Mouse (Mus musculus) intestine, postnatal 0 days (tissue): ENCODE results near the gene Pknox2. TPM values are rescaled to one million over a fixed set of nuclear protein-coding genes. Genes with fewer than 3 reads are reported as not detected.

Experiments used
- ATAC-seq: fragments of 200-750 bp; cut with Nextera tagmentation; 2 replicates; pipeline ENCODE4 v1.8.0; 2017; ENCODE audit warnings: mild to moderate bottlenecking, moderate TSS enrichment, moderate library complexity
- H3K27ac ChIP-seq: fragments of 300-500 bp; sonication (generic); 2 replicates; pipeline ENCODE4 v1.5.1; 2014; ENCODE audit warnings: mild to moderate bottlenecking, low read depth, low read length, moderate library complexity
- H3K27me3 ChIP-seq: fragments of 300-500 bp; sonication (generic); replicated peaks from 2 replicates; pipeline ENCODE4 v1.6.1; 2014; ENCODE audit warnings: low read length, mixed read lengths; ENCODE audit not compliant: control insufficient read depth, insufficient read depth
- H3K36me3 ChIP-seq: fragments of 300-500 bp; sonication (generic); 2 replicates; pipeline ENCODE4 v1.6.1; 2014; ENCODE audit warnings: mild to moderate bottlenecking, moderate library complexity; ENCODE audit not compliant: control insufficient read depth, insufficient read depth
- H3K4me1 ChIP-seq: fragments of 300-500 bp; sonication (generic); replicated peaks from 2 replicates; pipeline ENCODE4 v1.6.1; 2014; ENCODE audit warnings: antibody characterized with exemption, low read length, mixed read lengths; ENCODE audit not compliant: control insufficient read depth, insufficient read depth
- H3K4me2 ChIP-seq: fragments of 300-500 bp; sonication (generic); replicated peaks from 2 replicates; pipeline ENCODE4 v1.6.1; 2014; ENCODE audit warnings: low read depth, mild to moderate bottlenecking, moderate library complexity
- H3K4me3 ChIP-seq: fragments of 300-500 bp; sonication (generic); 2 replicates; pipeline ENCODE4 v1.5.1; 2014; ENCODE audit warnings: low read depth, low read length
- H3K9ac ChIP-seq: fragments of 300-500 bp; sonication (generic); 2 replicates; pipeline ENCODE4 v1.6.1; 2014; ENCODE audit warnings: mild to moderate bottlenecking, low read depth, low read length
- H3K9me3 ChIP-seq: fragments of 300-500 bp; sonication (generic); 2 replicates; pipeline ENCODE4 v1.6.1; 2016; ENCODE audit warnings: mixed run types; ENCODE audit not compliant: control insufficient read depth
- CTCF ChIP-seq: sonication (generic); IDR thresholded peaks from 2 replicates; pipeline ENCODE4 v1.5.1; 2016; ENCODE audit warnings: low read depth, mild to moderate bottlenecking, control low read depth, antibody characterized with exemption, moderate library complexity
- WGBS: fragments of 180-500 bp; shearing (Covaris S2); extraction: QIAGEN DNeasy Blood & Tissue Kit; methylation state at CpG from one replicate; pipeline ENCODE4 v1.1.7; 2014; 5-methylcytosine and 5-hydroxymethylcytosine counted together
- polyA plus RNA-seq: library from polyadenylated mRNA; unstranded; fragments of >200 nt; fragmentation: Nextera tagmentation; extraction: Ambion mirVana; gene quantifications from 2 replicates; pipeline ENCODE4 v1.2.1, GENCODE M21; 2015

Pknox2 gene
- polyA plus RNA-seq, 1 experiment from 2014 or later: 2.4 TPM

DNA sequence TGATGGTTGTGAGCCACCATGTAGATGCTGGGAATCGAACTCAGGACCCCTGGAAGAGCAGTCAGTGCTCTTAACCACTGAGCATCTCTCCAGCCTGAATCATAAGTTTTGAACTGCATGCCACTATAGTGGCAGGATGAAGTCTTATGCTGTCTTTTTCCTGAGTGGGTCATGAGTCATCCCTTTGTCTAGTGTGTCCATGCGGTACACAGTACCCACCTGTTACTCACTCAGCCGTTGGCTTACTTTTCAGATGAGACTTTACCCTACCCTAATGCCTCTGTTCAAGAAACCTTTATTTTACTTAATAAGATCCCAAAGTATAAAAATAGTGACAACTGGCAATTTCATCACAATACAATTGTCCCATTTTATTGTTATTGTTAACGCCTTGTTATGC lies 95.5 kb downstream of the Pknox2 start:
- no peak overlapping the region for H3K9ac ChIP-seq
- no peak for TF ChIP-seq CTCF
- H3K4me1 ChIP-seq: peaks cover 3% of the 10 kb centered on the region; the same call in 1 of the 2 replicates
- H3K27ac ChIP-seq: no peak overlapping the region
- 81% methylated on average over 4 of the region's 4 CpGs for WGBS
- H3K27me3 ChIP-seq: no peaks in the 10 kb centered on the region
- ATAC-seq: no peak
- no peaks in the 10 kb centered on the region for H3K9me3 ChIP-seq
- no peaks in the 10 kb centered on the region for H3K36me3 ChIP-seq
- no peak overlapping the region for H3K4me3 ChIP-seq
- H3K4me2 ChIP-seq: no peak overlapping the region

DNA sequence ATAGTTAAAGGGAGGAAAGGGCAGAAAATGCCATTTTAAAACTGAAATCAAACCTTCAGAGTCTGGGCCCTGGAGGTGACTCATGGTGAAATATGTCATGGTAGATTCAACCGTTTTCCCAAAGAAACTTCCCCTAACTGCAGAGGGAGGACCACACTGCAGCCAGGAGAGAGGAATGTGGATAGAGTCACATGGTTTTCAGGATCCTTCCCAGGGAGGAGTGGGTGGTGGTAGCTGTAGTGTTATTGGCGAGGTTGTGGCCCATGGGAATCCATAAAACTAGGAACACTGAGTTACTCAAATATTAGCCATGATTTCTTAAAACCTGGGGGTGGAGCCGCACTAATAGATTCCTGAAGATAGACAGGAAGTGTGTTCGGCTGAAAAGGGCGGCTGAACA lies 99.7 kb downstream of the Pknox2 start:
- H3K27ac ChIP-seq: no peak overlapping the region
- 61% methylated on average over 5 of the region's 5 CpGs for WGBS
- no peak overlapping the region for H3K4me3 ChIP-seq
- no peak overlapping the region for H3K9ac ChIP-seq
- no peak for ATAC-seq
- no peaks in the 10 kb centered on the region for H3K27me3 ChIP-seq
- H3K4me1 ChIP-seq: no peaks in the 10 kb centered on the region
- H3K36me3 ChIP-seq: no peaks in the 10 kb centered on the region
- no peaks in the 10 kb centered on the region for H3K9me3 ChIP-seq
- no peak overlapping the region for H3K4me2 ChIP-seq
- TF ChIP-seq CTCF: no peak

DNA sequence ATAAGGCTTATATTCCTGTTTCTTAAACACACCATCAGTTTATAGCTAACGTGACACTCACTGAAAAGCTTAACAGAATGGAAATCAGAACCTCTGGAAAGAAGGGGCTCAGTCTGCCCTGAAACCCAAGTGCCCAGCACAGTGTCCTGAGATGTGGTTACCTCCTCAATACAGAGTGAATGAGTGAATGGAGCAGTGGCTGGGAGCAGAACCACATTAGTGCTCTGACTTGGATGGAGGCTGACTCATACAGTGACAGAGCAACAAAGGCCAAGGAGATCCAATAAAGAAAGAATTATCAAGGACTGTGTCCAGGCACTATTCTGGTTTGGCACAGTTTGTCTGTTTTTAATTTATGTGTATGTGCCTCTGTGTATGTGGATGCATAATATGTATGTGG lies 101.3 kb downstream of the Pknox2 start:
- H3K4me2 ChIP-seq: no peak overlapping the region
- no peak overlapping the region for H3K27ac ChIP-seq
- no peak overlapping the region for H3K4me3 ChIP-seq
- H3K9me3 ChIP-seq: no peaks in the 10 kb centered on the region
- H3K27me3 ChIP-seq: no peaks in the 10 kb centered on the region
- H3K36me3 ChIP-seq: no peaks in the 10 kb centered on the region
- no peak for ATAC-seq
- TF ChIP-seq CTCF: no peak
- 78% methylated on average over 1 of the region's 1 CpGs for WGBS
- no peak overlapping the region for H3K9ac ChIP-seq
- H3K4me1 ChIP-seq: no peaks in the 10 kb centered on the region

DNA sequence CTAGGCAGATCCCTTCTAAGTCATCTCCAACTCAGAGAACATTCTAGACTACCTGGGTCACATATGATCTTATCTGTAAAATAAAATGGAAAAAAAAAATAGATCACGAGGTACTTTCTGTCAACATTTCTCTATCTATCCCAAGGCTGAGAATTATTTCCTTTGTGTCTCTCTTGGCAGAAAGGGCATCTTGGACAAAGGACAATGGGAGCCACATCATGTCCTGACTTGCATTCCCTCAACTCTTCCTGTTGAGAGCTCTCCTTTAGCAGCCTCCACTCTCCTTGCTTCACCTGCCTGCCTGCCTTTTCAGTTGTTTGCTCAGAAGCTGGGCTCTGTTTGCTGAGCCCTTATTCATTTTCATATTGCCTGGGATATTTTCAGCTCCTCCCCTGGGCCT lies 103.0 kb downstream of the Pknox2 start:
- Histone ChIP-seq H3K4me2 (no peak overlapping the region), H3K9ac (no peak overlapping the region), H3K4me3 (no peak overlapping the region), H3K4me1 (no peaks in the 10 kb centered on the region), H3K27ac (no peak overlapping the region), H3K9me3 (no peaks in the 10 kb centered on the region), H3K27me3 (no peaks in the 10 kb centered on the region), H3K36me3 (no peaks in the 10 kb centered on the region)
- ATAC-seq: no peak
- WGBS: 51% methylated on average over 1 of the region's 1 CpGs
- no peak for TF ChIP-seq CTCF

DNA sequence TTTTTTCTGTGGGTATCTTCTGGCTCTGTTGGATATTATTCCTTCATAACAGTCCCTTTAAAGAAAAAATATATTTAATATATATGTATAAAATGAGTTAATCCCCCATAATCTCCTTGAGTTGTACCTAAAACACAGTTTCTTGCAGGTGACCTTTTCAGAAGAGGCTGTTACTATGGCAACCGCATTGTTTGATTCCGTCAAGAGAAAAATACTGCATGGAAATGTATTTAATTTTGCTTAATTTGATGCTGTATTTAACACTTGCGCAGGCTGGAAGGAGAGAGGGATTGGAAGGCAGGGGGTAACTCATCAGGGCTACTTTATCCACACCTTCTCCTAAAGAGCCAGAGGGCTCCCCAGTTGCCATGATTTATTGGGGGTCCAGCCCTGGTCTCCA lies 108.3 kb downstream of the Pknox2 start:
- 91% methylated on average over 3 of the region's 3 CpGs for WGBS
- Histone ChIP-seq H3K27me3 (no peaks in the 10 kb centered on the region), H3K36me3 (no peaks in the 10 kb centered on the region), H3K9ac (no peak overlapping the region), H3K9me3 (no peaks in the 10 kb centered on the region), H3K4me3 (no peak overlapping the region), H3K27ac (no peak overlapping the region), H3K4me1 (no peaks in the 10 kb centered on the region), H3K4me2 (no peak overlapping the region)
- no peak for ATAC-seq
- TF ChIP-seq CTCF: no peak

DNA sequence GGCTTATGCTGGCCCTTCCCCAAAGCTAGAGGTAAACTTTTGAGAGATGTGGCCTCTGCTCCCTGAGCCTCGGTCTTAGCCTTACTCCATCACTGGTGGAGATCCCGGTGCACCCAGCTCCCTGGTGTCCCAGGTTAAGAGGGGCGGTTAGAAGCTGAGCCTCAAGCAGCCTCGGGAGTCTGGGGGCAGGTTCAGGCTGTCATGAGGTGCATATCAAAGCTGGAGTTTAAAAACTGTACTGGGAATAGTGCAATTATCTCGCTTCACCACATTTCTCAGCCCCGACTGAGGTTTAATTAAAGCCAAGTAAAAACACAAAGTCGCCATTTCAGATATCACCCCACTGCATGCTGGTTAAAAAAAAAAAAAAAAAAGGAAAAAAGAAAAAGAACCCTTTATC lies 108.8 kb downstream of the Pknox2 start:
- no peaks in the 10 kb centered on the region for H3K27me3 ChIP-seq
- TF ChIP-seq CTCF: no peak
- 74% methylated on average over 7 of the region's 7 CpGs for WGBS
- no peaks in the 10 kb centered on the region for H3K4me1 ChIP-seq
- ATAC-seq: no peak
- no peak overlapping the region for H3K9ac ChIP-seq
- no peak overlapping the region for H3K4me3 ChIP-seq
- no peaks in the 10 kb centered on the region for H3K36me3 ChIP-seq
- no peaks in the 10 kb centered on the region for H3K9me3 ChIP-seq
- H3K4me2 ChIP-seq: no peak overlapping the region
- no peak overlapping the region for H3K27ac ChIP-seq

DNA sequence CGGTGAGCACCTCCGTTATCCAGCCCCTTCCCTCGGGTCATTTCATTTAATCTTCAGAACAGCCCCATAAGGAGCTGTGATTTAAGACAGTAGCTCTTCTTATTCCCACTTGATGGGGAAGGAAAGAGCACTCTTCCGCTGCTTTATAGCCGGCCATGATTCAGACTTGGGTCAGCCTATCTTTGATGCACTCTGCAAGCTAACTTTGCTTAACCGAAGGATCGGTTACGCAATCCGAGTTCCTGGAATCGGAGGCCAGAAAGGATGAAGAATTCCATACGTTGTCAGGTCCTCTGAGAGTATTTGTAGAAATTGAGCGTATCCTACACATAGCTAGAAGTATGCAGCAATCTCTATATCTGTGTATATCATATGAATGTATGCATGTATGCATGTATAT lies 109.8 kb downstream of the Pknox2 start:
- H3K4me2 ChIP-seq: no peak overlapping the region
- ATAC-seq: no peak
- H3K27me3 ChIP-seq: no peaks in the 10 kb centered on the region
- 61% methylated on average over 12 of the region's 12 CpGs for WGBS
- no peak for TF ChIP-seq CTCF
- no peak overlapping the region; the same call in 1 of the 2 replicates for H3K27ac ChIP-seq
- no peaks in the 10 kb centered on the region for H3K4me1 ChIP-seq
- H3K9ac ChIP-seq: no peak overlapping the region
- no peak overlapping the region for H3K4me3 ChIP-seq
- no peaks in the 10 kb centered on the region for H3K9me3 ChIP-seq
- no peaks in the 10 kb centered on the region for H3K36me3 ChIP-seq
